Mouse (Mus musculus): Measurements from ENCODE around the gene Cacnb4.

- TF ChIP-seq CTCF (IDR thresholded peaks at IDR 0.05; ENCODE audit: control insufficient read depth, insufficient read depth, insufficient replicate concordance, low read depth, low read length) (no peak), POLR2A (IDR thresholded peaks at IDR 0.05; ENCODE audit: control insufficient read depth, low read depth, low read length) (no peak)
Measured at GRCm38 (mm10) chr2:52613888-52614287, 62.7 kb downstream of the Cacnb4 start.
